Mouse (Mus musculus) liver, postnatal 0 days (tissue): ENCODE measurements around the gene Tacr1. TPM values are rescaled to one million over a fixed set of nuclear protein-coding genes. Genes with fewer than 3 reads are reported as not detected.

Source experiments
- ATAC-seq: fragments of 200-750 bp; cut with Nextera tagmentation; 2 replicates; pipeline ENCODE4 v1.8.0; 2017; ENCODE audit warnings: mild to moderate bottlenecking, moderate library complexity
- DNase-seq: peaks from one replicate; pipeline ENCODE4 v3.0.0-alpha.2; 2016
- H3K27ac ChIP-seq: fragments of 300-500 bp; sonication (generic); 2 replicates; pipeline ENCODE4 v1.5.1; 2014; ENCODE audit warnings: antibody characterized with exemption, moderate library complexity, mild to moderate bottlenecking, low read depth
- H3K27me3 ChIP-seq: fragments of 300-500 bp; sonication (generic); 2 replicates; pipeline ENCODE4 v1.6.1; 2014; ENCODE audit warnings: low read length, control low read depth, mixed read lengths; ENCODE audit not compliant: insufficient read depth
- H3K36me3 ChIP-seq: fragments of 300-500 bp; sonication (generic); replicated peaks from 2 replicates; pipeline ENCODE4 v1.6.1; 2014; ENCODE audit warnings: mild to moderate bottlenecking, control low read depth, low read length, moderate library complexity, mixed read lengths; ENCODE audit not compliant: insufficient read depth
- H3K4me1 ChIP-seq: fragments of 300-500 bp; sonication (generic); 2 replicates; pipeline ENCODE4 v1.6.1; 2014; ENCODE audit warnings: antibody characterized with exemption, mild to moderate bottlenecking, control low read depth; ENCODE audit not compliant: insufficient read depth
- H3K4me2 ChIP-seq: fragments of 300-500 bp; sonication (generic); 2 replicates; pipeline ENCODE4 v1.6.1; 2014; ENCODE audit warnings: low read depth, mild to moderate bottlenecking, low read length, moderate library complexity, mixed read lengths
- H3K4me3 ChIP-seq: fragments of 300-500 bp; sonication (generic); 2 replicates; pipeline ENCODE4 v1.5.1; 2014; ENCODE audit warnings: low read depth, low read length
- H3K9ac ChIP-seq: fragments of 300-500 bp; sonication (generic); replicated peaks from 2 replicates; pipeline ENCODE4 v1.6.1; 2014; ENCODE audit warnings: mild to moderate bottlenecking, moderate library complexity
- H3K9me3 ChIP-seq: fragments of 300-500 bp; sonication (generic); 2 replicates; pipeline ENCODE4 v1.6.1; 2016; ENCODE audit warnings: mild to moderate bottlenecking, control low read depth, low read length, mixed read lengths
- CTCF ChIP-seq: sonication (generic); IDR thresholded peaks from 2 replicates; pipeline ENCODE4 v1.5.1; 2016; ENCODE audit warnings: antibody characterized with exemption, low read depth
- EP300 ChIP-seq: IDR thresholded peaks from 2 replicates; pipeline ENCODE4 v1.6.1; 2016; ENCODE audit warnings: antibody characterized with exemption, low read depth, mild to moderate bottlenecking
- WGBS: fragments of 180-500 bp; shearing (Covaris S2); extraction: QIAGEN DNeasy Blood & Tissue Kit; methylation state at CpG from one replicate; pipeline ENCODE4 v1.1.7; 2014; ENCODE audit not compliant: insufficient replicate concordance; 5-methylcytosine and 5-hydroxymethylcytosine counted together
- polyA plus RNA-seq: library from polyadenylated mRNA; unstranded; fragments of >200 nt; fragmentation: Nextera tagmentation; extraction: Ambion mirVana; gene quantifications from 2 replicates; pipeline ENCODE4 v1.2.1, GENCODE M21; 2015

The Tacr1 gene
- polyA plus RNA-seq, 1 experiment from 2014 or later = not detected

DNA sequence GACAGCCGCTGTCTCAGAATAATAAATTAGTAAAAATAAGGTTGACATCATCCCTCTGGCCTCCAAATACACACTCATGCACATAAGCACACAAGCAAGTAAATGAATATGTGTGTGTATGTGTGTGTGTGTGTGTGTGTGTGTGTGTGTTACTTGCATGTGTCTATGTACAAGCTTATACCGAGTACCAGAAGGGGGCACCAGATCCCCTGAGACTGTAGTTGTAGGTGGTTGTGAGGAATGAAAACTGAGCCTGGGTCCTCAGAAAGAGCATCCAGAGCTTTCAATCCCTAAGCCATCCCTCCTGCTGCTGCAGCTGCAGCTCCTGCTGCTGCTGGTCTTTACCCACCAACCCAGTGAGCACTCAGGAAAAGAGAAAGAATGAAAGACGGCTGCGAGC is 206.6 kb downstream of the Tacr1 start:
- no peak overlapping the region for H3K4me3 ChIP-seq
- peak; percentile 13; the same call in 1 of the 2 replicates for TF ChIP-seq CTCF
- no peak for TF ChIP-seq EP300
- ATAC-seq (no peak), DNase-seq (no peak)
- H3K27me3 ChIP-seq = no peaks in the 10 kb centered on the region
- no peak overlapping the region for H3K27ac ChIP-seq
- no peaks in the 10 kb centered on the region for H3K4me1 ChIP-seq
- H3K36me3 ChIP-seq = no peaks in the 10 kb centered on the region
- H3K4me2 ChIP-seq = no peak overlapping the region
- H3K9ac ChIP-seq = no peak overlapping the region
- no peaks in the 10 kb centered on the region for H3K9me3 ChIP-seq
- 86% methylated on average over 4 of the region's 4 CpGs for WGBS

DNA sequence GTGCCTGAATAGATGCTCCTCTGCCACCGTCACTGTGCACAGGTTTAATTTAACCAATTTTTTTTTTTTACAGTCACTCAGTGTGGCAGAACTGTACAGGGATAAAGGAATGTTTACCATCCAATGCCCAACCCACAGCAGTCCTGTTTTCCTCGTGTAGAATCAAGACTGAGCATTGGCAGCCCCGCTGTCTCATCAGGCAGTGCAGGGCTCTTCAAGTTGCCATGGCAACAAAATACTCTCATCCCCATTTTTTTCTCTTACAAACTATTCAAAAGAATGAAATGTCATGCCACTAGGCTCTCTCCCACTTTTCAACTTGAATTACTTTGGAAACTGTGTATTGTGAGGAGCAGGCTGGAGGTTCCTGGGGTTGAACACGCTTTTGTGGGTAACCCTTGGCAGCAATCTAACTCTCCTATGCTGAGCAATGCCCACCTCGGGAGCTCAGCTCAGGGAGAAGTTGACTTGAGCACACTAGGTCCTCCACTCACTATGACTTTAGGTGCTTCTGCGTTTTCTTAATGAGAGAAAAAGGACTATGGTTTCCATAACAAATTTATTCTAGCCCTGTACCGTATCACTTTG is 207.3 kb downstream of the Tacr1 start:
- 75% methylated on average over 7 of the region's 7 CpGs for WGBS
- no peak overlapping the region for H3K9ac ChIP-seq
- DNase-seq = no peak
- H3K4me1 ChIP-seq = no peaks in the 10 kb centered on the region
- H3K9me3 ChIP-seq = no peaks in the 10 kb centered on the region
- no peak for TF ChIP-seq EP300
- no peak for TF ChIP-seq CTCF
- no peak overlapping the region for H3K4me3 ChIP-seq
- no peaks in the 10 kb centered on the region for H3K27me3 ChIP-seq
- no peak for ATAC-seq
- H3K36me3 ChIP-seq = no peaks in the 10 kb centered on the region
- H3K4me2 ChIP-seq = no peak overlapping the region
- H3K27ac ChIP-seq = no peak overlapping the region
